Mouse (Mus musculus): ENCODE measurements around the gene Gm49673. TPM values are rescaled to one million over a fixed set of nuclear protein-coding genes. Genes with fewer than 3 reads are reported as not detected.
"Not testable (repeated sequence)": the region's sequence is repeated elsewhere in the genome, so short reads cannot be mapped to it uniquely, and the experiment has no call there.

Gm49673 gene
- polyA plus RNA-seq, 1 experiment, result 0.90 TPM

DNA sequence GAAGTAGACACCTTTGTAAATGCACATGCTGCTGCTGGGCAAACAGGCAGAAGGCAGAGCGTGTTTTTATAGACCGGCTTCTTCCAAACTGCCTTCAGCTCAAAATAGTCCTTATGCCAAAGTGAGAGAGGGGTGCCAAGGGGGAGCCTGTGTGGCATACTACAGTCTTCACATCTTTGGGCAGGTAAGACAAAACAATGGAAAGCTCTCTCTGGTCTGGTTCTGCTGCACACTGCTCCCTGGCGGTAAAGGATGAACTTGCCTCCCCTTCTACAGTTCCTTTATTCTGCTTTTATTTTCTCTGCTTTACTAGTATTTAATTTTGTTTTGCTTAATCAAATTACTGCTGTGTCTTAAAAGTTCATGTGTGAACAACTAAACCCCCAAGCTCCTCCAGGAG is 13.4 kb upstream of the Gm49673 start:
- peak; percentile 46; the same call in 1 of the 2 replicates for TF ChIP-seq CTCF (IDR thresholded peaks at IDR 0.05; ENCODE audit: borderline replicate concordance, extremely low read depth, insufficient read depth, insufficient read length)
- DNase-seq (ENCODE audit: low read depth), result peak; percentile 43

DNA sequence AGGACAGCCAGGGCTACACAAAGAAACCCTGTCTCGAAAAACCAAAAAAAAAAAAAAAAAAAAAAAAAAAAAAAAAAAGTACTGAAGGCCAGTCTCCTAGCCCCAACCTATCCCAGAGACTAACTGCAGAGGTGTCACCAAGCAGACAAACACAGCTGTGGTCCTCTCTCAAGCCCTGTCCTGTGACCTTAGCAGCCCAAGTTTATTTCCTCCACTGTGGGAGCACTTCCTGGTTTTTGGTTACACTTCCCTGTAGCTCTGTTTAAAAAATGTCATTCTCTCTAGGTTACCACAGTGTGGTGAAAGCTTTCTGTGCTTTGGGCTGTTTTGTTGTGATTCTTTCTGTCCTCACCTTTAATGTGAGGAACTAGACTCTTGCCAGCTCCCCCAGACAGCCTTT is 11.0 kb upstream of the Gm49673 start:
- not testable (repeated sequence) for DNase-seq (ENCODE audit: low read depth)

- DNase-seq (ENCODE audit: low read depth), result not testable (repeated sequence)
Observed at GRCm38 (mm10) chr17:8155982-8156381, 8.4 kb upstream of the Gm49673 start.

DNA sequence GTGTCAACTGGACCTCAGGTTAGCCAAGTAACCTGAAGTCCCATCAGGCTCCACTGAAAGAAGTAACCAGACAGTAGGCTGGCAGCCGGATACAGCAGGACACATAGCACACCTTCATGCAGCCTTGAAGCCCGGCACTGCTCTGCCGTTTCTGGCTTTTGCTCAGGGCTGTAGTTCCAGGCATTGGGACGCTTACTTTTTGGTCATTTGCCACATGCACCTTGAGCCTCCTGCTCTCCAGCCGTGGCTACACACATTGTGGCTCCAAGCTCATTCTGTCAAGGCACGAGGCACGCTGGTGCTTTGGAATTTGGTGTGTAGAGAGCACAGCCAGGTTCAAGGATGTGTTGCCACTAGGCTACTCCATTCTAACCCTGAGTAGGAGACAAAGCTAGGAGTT is 7.4 kb upstream of the Gm49673 start:
- DNase-seq (ENCODE audit: low read depth), result not testable (repeated sequence)

- DNase-seq (ENCODE audit: low read depth), result not testable (repeated sequence)
Observed at GRCm38 (mm10) chr17:8146931-8147330, 657 bp downstream of the Gm49673 start.

DNA sequence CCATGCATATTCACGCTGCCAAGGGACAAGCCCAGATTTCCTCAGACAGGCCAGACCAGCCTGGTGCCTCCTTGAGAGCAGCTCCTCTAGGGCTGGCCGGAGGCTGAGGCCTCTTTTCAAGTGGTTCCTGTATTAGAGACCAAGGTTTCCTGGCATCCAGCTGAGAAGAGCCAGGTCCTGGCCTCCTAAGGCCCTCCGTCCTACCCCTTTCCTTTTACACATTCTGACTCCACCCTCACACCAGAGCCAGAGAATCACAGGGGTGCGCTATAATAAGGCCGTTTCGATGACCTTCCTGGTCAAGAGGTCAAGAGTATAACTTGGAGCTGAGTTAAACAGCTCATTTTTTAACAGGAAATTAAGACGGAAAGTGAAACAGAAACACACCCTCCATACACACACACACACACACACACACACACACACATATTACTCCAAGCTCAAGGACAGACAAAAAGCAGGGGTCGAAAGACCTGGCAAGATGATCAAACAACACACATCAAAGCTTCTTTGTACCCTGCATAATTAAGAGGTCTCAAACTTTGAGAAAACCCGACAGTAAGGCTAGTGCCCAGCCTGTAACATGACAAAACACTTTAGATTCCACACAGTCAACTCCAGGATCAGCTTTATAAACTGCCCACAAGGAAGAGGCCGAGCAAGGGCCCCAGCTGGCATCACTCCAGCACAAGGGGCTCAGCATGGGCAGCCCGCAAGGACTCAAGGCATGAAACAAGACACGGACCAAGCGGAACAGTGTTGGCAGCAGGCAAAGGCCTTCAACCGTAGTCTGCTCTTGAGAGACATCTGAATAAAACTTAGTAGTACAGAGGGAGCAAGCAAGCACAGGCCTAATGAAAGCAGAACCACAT is 3.5 kb downstream of the Gm49673 start:
- DNase-seq (ENCODE audit: low read depth), result peak; percentile 52

GRCm38 (mm10) chr17:8140210-8140609 is 7.4 kb downstream of the Gm49673 start:
- peak; percentile 9 for DNase-seq (ENCODE audit: low read depth)

GRCm38 (mm10) chr17:8138116-8138515 is 9.5 kb downstream of the Gm49673 start:
- DNase-seq (ENCODE audit: low read depth), result not testable (repeated sequence)

- not testable (repeated sequence) for DNase-seq (ENCODE audit: low read depth)
Observed at GRCm38 (mm10) chr17:8130849-8131248, 16.7 kb downstream of the Gm49673 start.

DNA sequence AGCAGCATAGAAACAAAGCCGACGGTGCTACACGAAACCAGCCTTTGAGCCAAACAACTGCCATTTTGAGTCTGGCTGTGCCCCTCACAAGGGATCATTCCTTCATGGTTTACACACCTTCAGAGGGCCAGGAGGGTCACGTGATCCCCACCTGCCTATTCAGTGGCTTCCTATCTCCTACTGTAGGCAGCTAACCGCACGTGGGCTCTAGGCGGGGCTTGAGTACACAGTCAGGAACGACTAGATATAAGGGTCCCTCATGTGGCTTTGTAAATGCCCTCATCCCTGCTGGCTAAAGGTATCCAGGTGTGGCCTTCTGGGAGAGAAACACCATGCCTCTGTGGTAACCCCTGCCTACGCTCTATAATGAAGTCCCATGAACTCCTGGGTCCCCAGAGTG is 18.0 kb downstream of the Gm49673 start:
- DNase-seq (ENCODE audit: low read depth), result not testable (repeated sequence)

- DNase-seq (ENCODE audit: low read depth), result not testable (repeated sequence)
Observed at GRCm38 (mm10) chr17:8128326-8128993, 19.1 kb downstream of the Gm49673 start.

DNA sequence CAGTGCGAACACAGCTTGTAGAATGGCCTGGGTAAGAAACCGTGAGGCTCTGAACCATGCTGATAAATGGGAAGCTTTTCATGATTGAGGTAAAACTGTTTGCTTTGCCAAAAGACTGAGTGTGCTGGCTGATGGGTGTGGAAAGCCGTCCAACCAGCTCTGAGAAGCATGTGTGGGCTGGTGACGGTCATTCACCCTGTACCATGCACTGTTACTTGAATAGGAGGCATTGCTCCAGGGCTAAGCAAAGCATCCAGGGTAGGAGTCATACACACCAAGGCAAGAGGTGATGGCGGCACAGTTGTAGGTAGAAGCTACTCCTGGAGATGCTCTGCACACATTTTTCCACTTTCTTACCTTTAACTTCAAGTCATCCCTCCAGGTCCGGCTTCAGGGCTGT is 23.0 kb downstream of the Gm49673 start:
- not testable (repeated sequence) for DNase-seq (ENCODE audit: low read depth)

- DNase-seq (ENCODE audit: low read depth), result not testable (repeated sequence)
Observed at GRCm38 (mm10) chr17:8122974-8123373, 24.6 kb downstream of the Gm49673 start.

- not testable (repeated sequence) for DNase-seq (ENCODE audit: low read depth)
Observed at GRCm38 (mm10) chr17:8116928-8117327, 30.7 kb downstream of the Gm49673 start.

DNA sequence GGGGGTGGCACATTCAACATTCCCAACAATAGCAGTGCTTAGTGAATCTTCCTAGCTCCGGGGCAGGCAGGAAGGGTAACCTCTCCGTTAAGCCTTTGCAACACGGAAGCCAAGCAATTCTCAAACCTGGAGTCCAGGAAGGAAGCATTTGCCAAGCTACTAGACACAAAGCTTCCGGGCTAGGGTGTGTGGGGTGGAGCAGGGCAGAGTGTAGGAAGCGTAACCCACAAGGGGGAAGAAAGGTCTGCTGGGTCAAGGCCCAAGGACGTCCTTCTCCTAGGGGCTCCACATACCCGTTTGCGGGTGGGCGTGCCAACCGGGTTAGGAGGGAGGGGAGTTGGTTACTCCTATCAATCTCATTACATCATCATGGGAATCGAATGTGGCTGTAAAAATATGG is 31.2 kb downstream of the Gm49673 start:
- not testable (repeated sequence) for DNase-seq (ENCODE audit: low read depth)

GRCm38 (mm10) chr17:8112199-8112598 is 35.4 kb downstream of the Gm49673 start:
- not testable (repeated sequence) for DNase-seq (ENCODE audit: low read depth)

GRCm38 (mm10) chr17:8101297-8101609 is 46.3 kb downstream of the Gm49673 start:
- DNase-seq (ENCODE audit: low read depth), result not testable (repeated sequence)

GRCm38 (mm10) chr17:8100405-8101296 is 46.9 kb downstream of the Gm49673 start:
- DNase-seq (ENCODE audit: low read depth), result not testable (repeated sequence)

DNA sequence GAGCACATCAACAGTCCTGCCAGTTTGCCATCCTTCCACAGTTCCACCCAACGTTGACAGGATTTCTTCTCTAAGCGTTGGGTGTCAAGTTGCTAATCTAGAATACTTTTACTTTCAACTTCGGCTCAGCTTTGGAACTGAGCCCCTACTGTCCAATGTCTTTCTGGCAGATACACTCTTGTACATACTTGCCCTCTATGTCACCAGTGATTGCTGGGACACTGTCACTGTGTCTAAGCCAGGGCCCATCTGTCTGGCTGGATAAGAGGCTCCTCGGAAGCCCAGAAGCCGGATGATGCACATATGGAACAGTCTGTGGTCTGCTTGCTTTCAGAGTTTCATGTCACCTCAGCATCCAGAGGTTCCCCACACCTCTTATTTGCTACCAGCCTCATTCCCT is 51.4 kb downstream of the Gm49673 start:
- DNase-seq (ENCODE audit: low read depth), result not testable (repeated sequence)

- DNase-seq (ENCODE audit: low read depth), result not testable (repeated sequence)
Observed at GRCm38 (mm10) chr17:8095653-8096052, 51.9 kb downstream of the Gm49673 start.

Measured in brain, embryonic 14.5 days (tissue).